Mouse (Mus musculus) liver, embryonic 14.5 days (tissue): ENCODE results near the gene Eme2. TPM values are rescaled to one million over a fixed set of nuclear protein-coding genes. Genes with fewer than 3 reads are reported as not detected.

ENCODE experiments used
- ATAC-seq: fragments of 200-750 bp; cut with Nextera tagmentation; 2 replicates; pipeline ENCODE4 v1.8.0; 2017; ENCODE audit warnings: moderate number of reproducible peaks, mild to moderate bottlenecking, moderate library complexity; ENCODE audit not compliant: insufficient read depth
- DNase-seq, 3 experiments: peaks; one replicate each; pipeline ENCODE4 v3.0.0-alpha.2; 2012 to 2013; ENCODE audit warnings: low read depth in 3 of 3, low spot score in 3 of 3
- H3K27ac ChIP-seq: fragments of 300-500 bp; sonication (generic); 2 replicates; pipeline ENCODE4 v1.5.1; 2014; ENCODE audit warnings: moderate library complexity, mild to moderate bottlenecking, control low read depth, inconsistent platforms
- H3K27me3 ChIP-seq: fragments of 300-500 bp; sonication (generic); 2 replicates; pipeline ENCODE4 v1.6.1; 2014; ENCODE audit warnings: mild to moderate bottlenecking, low read length, moderate library complexity; ENCODE audit not compliant: control insufficient read depth, insufficient read depth
- H3K36me3 ChIP-seq: fragments of 300-500 bp; sonication (generic); replicated peaks from 2 replicates; pipeline ENCODE4 v1.6.1; 2014; ENCODE audit warnings: low read depth; ENCODE audit not compliant: control insufficient read depth, insufficient read depth
- H3K4me1 ChIP-seq, 2 experiments: fragments of 200-500 bp in 1 of 2; fragments of 300-500 bp in 1 of 2; sonication (generic) in 1 of 2; replicated peaks; 2 replicates each; pipeline ENCODE4 v1.6.1; 2012 to 2014; ENCODE audit warnings: antibody characterized with exemption in 1 of 2, inconsistent platforms in 1 of 2, low read length in 1 of 2; ENCODE audit not compliant: control insufficient read depth in 2 of 2, insufficient read depth in 2 of 2
- H3K4me2 ChIP-seq: fragments of 300-500 bp; sonication (generic); 2 replicates; pipeline ENCODE4 v1.6.1; 2014; ENCODE audit warnings: low read depth, mild to moderate bottlenecking, control low read depth, moderate library complexity
- H3K4me3 ChIP-seq, 2 experiments: fragments of 200-500 bp in 1 of 2; fragments of 300-500 bp in 1 of 2; sonication (generic) in 1 of 2; 2 replicates each; pipeline ENCODE4 v1.5.1; 2012 to 2014; ENCODE audit warnings: low read depth in 2 of 2, low read length in 2 of 2, mild to moderate bottlenecking in 2 of 2, control low read depth in 1 of 2, inconsistent platforms in 1 of 2, moderate library complexity in 1 of 2; ENCODE audit not compliant: insufficient read depth in 1 of 2
- H3K9ac ChIP-seq: fragments of 300-500 bp; sonication (generic); replicated peaks from 2 replicates; pipeline ENCODE4 v1.6.1; 2014; ENCODE audit warnings: mild to moderate bottlenecking, control low read depth, moderate library complexity
- H3K9me3 ChIP-seq: fragments of 300-500 bp; sonication (generic); 2 replicates; pipeline ENCODE4 v1.6.1; 2016; ENCODE audit warnings: low read length, mixed read lengths; ENCODE audit not compliant: control insufficient read depth
- CTCF ChIP-seq: IDR thresholded peaks from 2 replicates; pipeline ENCODE4 v1.5.1; 2016; ENCODE audit warnings: antibody characterized with exemption, low read depth, control low read depth
- EP300 ChIP-seq: IDR thresholded peaks from 2 replicates; pipeline ENCODE4 v1.6.1; 2016; ENCODE audit warnings: antibody characterized with exemption, low read depth
- WGBS: fragments of 180-500 bp; shearing (Covaris S2); extraction: QIAGEN DNeasy Blood & Tissue Kit; methylation state at CpG from one replicate; pipeline ENCODE4 v1.1.7; 2014; ENCODE audit not compliant: insufficient replicate concordance; 5-methylcytosine and 5-hydroxymethylcytosine counted together
- polyA plus RNA-seq, 2 experiments: library from polyadenylated mRNA; depleted of rRNA in 1 of 2; stranded (reverse) in 1 of 2; unstranded in 1 of 2; fragments of >200 nt; fragmentation: Nextera tagmentation in 1 of 2; extraction: Ambion mirVana in 1 of 2; gene quantifications; 2 replicates each; pipeline versions ENCODE4 v1.2.1 to v1.2.3; 2012 to 2014

Eme2 gene
- polyA plus RNA-seq, 2 experiments = 7.4 to 9.4 TPM

DNA sequence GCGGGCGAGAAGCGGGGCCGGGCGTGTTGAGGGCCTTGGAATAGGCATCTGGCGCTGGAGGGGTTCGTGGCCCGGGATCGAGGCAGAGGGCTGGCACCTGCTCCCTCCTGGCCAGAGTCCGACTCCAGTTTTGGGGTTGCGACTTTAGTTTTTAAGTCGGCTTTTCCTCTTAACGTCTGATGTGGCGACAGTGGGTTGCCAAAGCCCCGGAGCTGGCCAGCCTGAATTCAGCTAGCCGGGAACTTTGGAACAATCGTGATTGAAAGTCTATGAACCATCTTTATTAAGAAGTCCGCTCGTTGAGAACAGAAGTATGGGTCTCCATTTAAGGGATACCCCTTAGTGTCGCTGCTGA lies 44.1 kb downstream of the Eme2 start:
- Histone ChIP-seq H3K4me3 (peak overlapping the region; percentile 71 to 75), H3K4me1 (peaks cover 18 to 21% of the 10 kb centered on the region in 2 experiments), H3K4me2 (peak overlapping the region; percentile 89), H3K27ac (peak overlapping the region; percentile 63), H3K9ac (peak overlapping the region; percentile 86), H3K9me3 (no peaks in the 10 kb centered on the region), H3K36me3 (peaks cover 18% of the 10 kb centered on the region), H3K27me3 (no peaks in the 10 kb centered on the region)
- DNase-seq = no peak
- no peak for ATAC-seq
- WGBS = 1% methylated on average over 20 of the region's 20 CpGs
- TF ChIP-seq EP300 (no peak), CTCF (no peak)

DNA sequence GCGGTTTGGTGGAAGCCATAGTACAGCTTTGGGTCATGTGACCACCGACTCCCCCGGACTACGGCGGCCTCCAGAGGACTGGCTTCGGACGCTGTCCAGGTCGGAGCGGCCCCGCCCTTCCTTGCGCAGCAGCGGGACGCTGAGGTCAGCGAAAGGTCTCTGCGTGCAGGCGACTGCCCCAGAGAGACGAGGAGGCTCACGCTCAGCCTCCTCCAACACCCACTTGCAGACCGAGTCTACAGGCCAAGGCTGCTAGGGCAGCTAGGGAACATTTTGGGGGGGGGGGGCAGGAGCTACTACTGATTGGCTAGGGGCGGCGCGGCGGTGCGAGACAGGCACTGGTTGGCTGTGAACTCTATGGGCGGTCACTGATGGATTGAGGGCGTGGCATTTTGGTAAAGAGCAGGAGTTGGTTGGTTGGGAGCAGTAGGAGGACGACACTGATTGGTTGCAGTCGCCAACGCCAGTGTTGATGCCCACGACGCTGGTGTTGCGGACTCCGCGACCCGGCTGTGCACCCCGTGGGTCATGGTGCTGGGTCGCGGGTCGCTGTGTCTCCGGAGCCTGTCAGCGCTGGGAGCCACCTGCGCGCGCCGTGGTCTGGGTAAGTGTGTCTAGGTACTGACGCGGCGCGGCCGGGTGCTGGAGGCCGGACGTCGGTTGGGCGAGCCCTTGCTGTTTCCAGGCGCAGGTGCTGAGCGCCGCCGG lies 44.7 kb downstream of the Eme2 start, which contains the start of gene Fahd1:
Gene Fahd1 (minus strand): TSS at position 300 of the 708 bp plus-strand sequence.
- WGBS = under 1% methylated on average over 58 of the region's 58 CpGs
- Histone ChIP-seq H3K9me3 (no peaks in the 10 kb centered on the region), H3K4me2 (peak within 1 kb of the TSS; percentile 89), H3K4me3 (peak within 1 kb of the TSS; percentile 71 to 83), H3K27me3 (no peaks in the 10 kb centered on the region), H3K9ac (peak within 1 kb of the TSS; percentile 86), H3K27ac (peak within 1 kb of the TSS; percentile 92), H3K4me1 (peaks cover 18 to 21% of the 10 kb centered on the region in 2 experiments), H3K36me3 (peaks cover 18% of the 10 kb centered on the region)
- TF ChIP-seq EP300 (no peak), CTCF (0 out of 2 replicates have a peak, but pooled peaks have one; percentile 36)
- peak; percentile 98 to 99 (median 98) for DNase-seq
- peak; percentile 92 for ATAC-seq

DNA sequence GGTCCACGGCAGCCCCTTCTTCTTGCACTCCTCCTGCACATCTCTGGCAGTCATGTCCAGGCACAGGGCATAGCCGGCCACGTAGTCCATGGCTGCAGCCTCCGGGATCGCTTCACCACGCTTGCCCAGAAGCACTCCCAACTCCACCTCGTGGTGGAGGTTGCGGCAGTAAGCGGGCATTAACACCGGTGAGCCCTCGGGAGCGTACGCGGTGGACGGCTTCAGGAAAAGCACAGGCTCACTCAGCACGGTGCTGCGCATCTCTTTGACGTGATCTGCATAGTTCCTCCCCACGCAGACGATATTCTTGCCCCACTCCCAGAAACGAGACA lies 45.2 kb downstream of the Eme2 start:
- TF ChIP-seq CTCF (peak; percentile 71), EP300 (no peak)
- ATAC-seq (peak; percentile 44), DNase-seq (no peak)
- peak overlapping the region; percentile 89 for H3K4me2 ChIP-seq
- H3K36me3 ChIP-seq = peaks cover 18% of the 10 kb centered on the region
- H3K9ac ChIP-seq = peak overlapping the region; percentile 86
- peak overlapping the region; percentile 71 to 83 for H3K4me3 ChIP-seq
- peak overlapping the region; percentile 92 for H3K27ac ChIP-seq
- H3K4me1 ChIP-seq = peaks cover 18 to 21% of the 10 kb centered on the region in 2 experiments
- H3K9me3 ChIP-seq = no peaks in the 10 kb centered on the region
- H3K27me3 ChIP-seq = no peaks in the 10 kb centered on the region
- WGBS = 0% methylated on average over 21 of the region's 21 CpGs

GRCm38 (mm10) chr17:24848600-24849031 lies 46.3 kb downstream of the Eme2 start:
- peak; percentile 50 for ATAC-seq
- TF ChIP-seq EP300 = peak; percentile 66
- peak; percentile 36; the same call in 1 of the 2 replicates for TF ChIP-seq CTCF

GRCm38 (mm10) chr17:24847386-24847785 lies 47.5 kb downstream of the Eme2 start:
- no peaks in the 10 kb centered on the region for H3K9me3 ChIP-seq
- no peak for TF ChIP-seq CTCF
- no peak for TF ChIP-seq EP300
- H3K9ac ChIP-seq = peak overlapping the region; percentile 35
- WGBS = 86% methylated on average over 1 of the region's 1 CpGs
- peaks cover 18 to 21% of the 10 kb centered on the region in 2 experiments for H3K4me1 ChIP-seq
- ATAC-seq (no peak), DNase-seq (no peak)
- no peaks in the 10 kb centered on the region for H3K27me3 ChIP-seq
- peak overlapping the region; percentile 89 for H3K4me2 ChIP-seq
- H3K4me3 ChIP-seq = peak overlapping the region; percentile 1 to 41; a peak in 3 of 4 replicates
- H3K27ac ChIP-seq = peak overlapping the region; percentile 69
- no peaks in the 10 kb centered on the region; the same call in 1 of the 2 replicates for H3K36me3 ChIP-seq

More at GRCm38 (mm10) chr17:24848600-24849031, 46.3 kb downstream of the Eme2 start:
- Histone ChIP-seq H3K4me2 (peak overlapping the region; percentile 89), H3K27me3 (no peaks in the 10 kb centered on the region), H3K4me3 (peak overlapping the region; percentile 71 to 83), H3K9me3 (no peaks in the 10 kb centered on the region), H3K27ac (peak overlapping the region; percentile 92), H3K36me3 (peaks cover 7% of the 10 kb centered on the region), H3K9ac (peak overlapping the region; percentile 86), H3K4me1 (peaks cover 18 to 21% of the 10 kb centered on the region in 2 experiments)
- peak; percentile 71 to 79 (median 77) for DNase-seq
